Mouse (Mus musculus): ENCODE results near the gene Hsd17b12. TPM values are rescaled to one million over a fixed set of nuclear protein-coding genes. Genes with fewer than 3 reads are reported as not detected.
A peak's percentile ranks its signal among the peaks of the same experiment; 100 is the strongest.

Gene Hsd17b12
- polyA plus RNA-seq (2015; fragmentation: Nextera tagmentation; extraction: Ambion mirVana) = 102 and 107 TPM in 2 replicates

DNA sequence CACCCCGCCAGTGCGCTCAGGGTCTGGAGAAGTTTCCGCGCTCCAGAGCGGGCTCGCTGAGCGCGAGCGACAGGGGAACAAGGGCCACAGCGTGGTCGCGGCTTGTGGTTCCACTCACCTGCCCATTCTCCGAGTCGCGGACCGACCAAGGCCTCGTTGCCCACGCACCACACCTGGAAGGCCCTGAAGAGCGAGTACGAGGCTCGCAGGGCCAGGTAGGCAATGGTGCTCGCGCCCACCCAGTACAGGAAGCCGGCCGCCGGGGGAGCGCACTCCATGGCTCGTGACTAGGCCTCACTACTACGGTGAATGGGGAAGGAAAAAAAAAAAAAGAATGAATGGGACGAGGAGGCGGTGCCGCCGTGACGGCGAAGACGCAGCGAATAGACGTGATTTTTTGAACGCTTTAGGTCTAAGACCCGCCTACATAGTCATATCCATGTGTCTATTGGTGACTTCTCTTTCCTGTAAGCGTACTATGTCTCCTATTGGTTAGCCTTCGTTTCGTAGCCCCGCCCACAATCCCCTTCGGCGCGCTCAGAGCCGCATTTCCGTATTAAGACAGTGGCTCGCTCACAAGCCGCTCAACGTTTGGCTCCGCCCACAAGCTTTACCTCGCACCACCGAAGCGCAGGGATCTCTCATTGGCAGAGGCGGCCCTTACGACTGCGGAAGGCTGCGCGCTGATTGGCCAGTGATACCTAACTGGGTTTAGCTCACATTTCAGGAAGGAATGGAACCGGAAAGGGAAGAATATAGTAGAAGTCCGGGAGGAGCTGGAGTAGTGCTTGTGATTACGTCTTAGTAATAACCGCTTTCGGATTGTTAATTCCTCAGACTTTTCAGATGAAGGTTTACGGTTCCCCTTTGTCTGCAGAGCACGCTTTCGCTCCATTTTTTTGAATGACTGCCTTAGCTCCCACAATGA, at the start of gene Hsd17b12:
Gene Hsd17b12 (minus strand): TSS at position 373 of the 928 bp plus-strand sequence.
- H3K36me3 ChIP-seq (ENCODE audit: insufficient read depth, low read length) = no peaks in the 10 kb centered on the region
- under 1% methylated on average over 69 of the region's 69 CpGs for WGBS
- ATAC-seq (replicated peaks; ENCODE audit: low FRiP score, low read depth) (peak; percentile 100), DNase-seq (ENCODE audit: low spot score) (peak; percentile 100)
- peak within 1 kb of the TSS; percentile 85 for H3K9ac ChIP-seq (ENCODE audit: low read depth, low read length)
- peak within 1 kb of the TSS; percentile 83 for H3K4me2 ChIP-seq (ENCODE audit: low read length)
- TF ChIP-seq CTCF (IDR thresholded peaks at IDR 0.05; ENCODE audit: low read depth) = no peak
- H3K9me3 ChIP-seq (replicated peaks; ENCODE audit: low read length) = no peaks in the 10 kb centered on the region
- H3K4me3 ChIP-seq (replicated peaks; ENCODE audit: low read depth, low read length) = peak within 1 kb of the TSS; percentile 75
- peak within 1 kb of the TSS; percentile 89 for H3K27ac ChIP-seq
- H3K27me3 ChIP-seq (ENCODE audit: insufficient read depth, low read length) = no peaks in the 10 kb centered on the region
- H3K4me1 ChIP-seq (replicated peaks; ENCODE audit: insufficient read depth, low read length) = no peaks in the 10 kb centered on the region; the same call in 1 of the 2 replicates

DNA sequence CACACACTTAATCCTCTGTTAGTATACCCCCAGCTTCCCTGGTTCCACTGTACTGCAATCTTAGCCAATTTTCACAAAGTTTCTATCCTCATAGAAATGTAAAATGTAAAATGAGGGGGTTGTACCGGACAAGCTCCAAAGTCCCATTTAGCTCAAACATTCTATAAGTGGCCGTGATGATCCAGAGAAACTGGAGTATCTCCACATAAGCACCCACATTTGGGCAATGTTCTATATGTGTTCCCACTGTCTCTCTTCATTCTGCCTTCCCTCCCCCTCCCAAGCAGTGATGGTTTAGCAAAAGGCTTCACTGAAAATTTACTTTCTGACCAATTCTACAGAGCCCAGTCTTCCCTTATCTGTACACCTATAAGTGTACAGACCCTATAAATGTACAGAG, 27.1 kb upstream of the Hsd17b12 start:
- H3K4me3 ChIP-seq (replicated peaks; ENCODE audit: low read depth, low read length) = no peak overlapping the region
- no peak for TF ChIP-seq CTCF (IDR thresholded peaks at IDR 0.05; ENCODE audit: low read depth)
- no peaks in the 10 kb centered on the region for H3K4me1 ChIP-seq (replicated peaks; ENCODE audit: insufficient read depth, low read length)
- ATAC-seq (replicated peaks; ENCODE audit: low FRiP score, low read depth) (no peak), DNase-seq (ENCODE audit: low spot score) (no peak)
- H3K9me3 ChIP-seq (replicated peaks; ENCODE audit: low read length) = no peaks in the 10 kb centered on the region
- no peak overlapping the region for H3K27ac ChIP-seq
- H3K9ac ChIP-seq (ENCODE audit: low read depth, low read length) = no peak overlapping the region
- WGBS = 89% methylated on average over 2 of the region's 2 CpGs
- H3K27me3 ChIP-seq (ENCODE audit: insufficient read depth, low read length) = peaks cover 16% of the 10 kb centered on the region
- H3K36me3 ChIP-seq (ENCODE audit: insufficient read depth, low read length) = no peaks in the 10 kb centered on the region
- H3K4me2 ChIP-seq (ENCODE audit: low read length) = no peak overlapping the region

DNA sequence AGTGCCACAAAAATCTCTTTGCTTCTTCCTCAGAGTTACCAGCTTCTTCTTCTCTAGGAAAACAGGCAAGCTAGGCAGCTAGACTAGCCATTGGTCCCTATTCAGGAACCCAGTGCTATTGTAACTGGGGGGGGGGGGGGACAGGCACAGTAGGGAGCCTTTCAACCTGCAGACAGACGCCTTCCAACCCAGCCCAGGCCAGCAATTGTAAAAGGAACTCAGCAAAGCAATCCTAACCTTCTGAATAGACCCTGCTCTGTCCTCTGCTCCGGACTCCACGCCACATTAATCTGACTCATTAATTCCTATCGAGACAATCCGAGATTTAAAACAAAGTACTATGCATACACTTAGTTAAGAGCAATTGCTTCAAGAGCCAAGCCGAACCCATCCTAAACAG, 26.4 kb upstream of the Hsd17b12 start:
- 16% methylated on average over 6 of the region's 6 CpGs for WGBS
- Histone ChIP-seq H3K4me1 (replicated peaks; ENCODE audit: insufficient read depth, low read length) (no peaks in the 10 kb centered on the region), H3K9ac (ENCODE audit: low read depth, low read length) (no peak overlapping the region), H3K4me2 (ENCODE audit: low read length) (no peak overlapping the region), H3K4me3 (replicated peaks; ENCODE audit: low read depth, low read length) (no peak overlapping the region), H3K27ac (no peak overlapping the region), H3K36me3 (ENCODE audit: insufficient read depth, low read length) (no peaks in the 10 kb centered on the region), H3K9me3 (replicated peaks; ENCODE audit: low read length) (no peaks in the 10 kb centered on the region), H3K27me3 (ENCODE audit: insufficient read depth, low read length) (peaks cover 16% of the 10 kb centered on the region)
- DNase-seq (ENCODE audit: low spot score) = no peak
- no peak for ATAC-seq (replicated peaks; ENCODE audit: low FRiP score, low read depth)
- TF ChIP-seq CTCF (IDR thresholded peaks at IDR 0.05; ENCODE audit: low read depth) = no peak

DNA sequence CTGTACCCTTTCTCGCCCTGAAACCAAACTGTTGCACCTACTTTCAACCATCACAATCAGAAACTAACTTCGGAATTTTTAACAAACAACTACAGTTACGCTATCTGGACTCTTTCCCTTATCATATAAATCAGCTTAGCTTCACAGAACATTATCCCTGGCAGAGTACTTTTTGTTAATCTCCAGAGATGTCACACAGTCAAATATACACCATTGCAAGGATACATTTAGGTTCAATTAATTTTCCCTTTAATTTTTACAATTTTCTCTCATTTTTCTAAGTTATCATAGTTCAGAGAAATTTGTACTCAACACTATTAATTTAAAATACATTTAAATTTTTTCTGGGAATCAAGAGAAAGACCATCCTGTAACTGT, 21.3 kb upstream of the Hsd17b12 start:
- Histone ChIP-seq H3K27me3 (ENCODE audit: insufficient read depth, low read length) (peaks cover 15% of the 10 kb centered on the region), H3K4me3 (replicated peaks; ENCODE audit: low read depth, low read length) (peak overlapping the region; percentile 97), H3K4me2 (ENCODE audit: low read length) (no peak overlapping the region), H3K9me3 (replicated peaks; ENCODE audit: low read length) (no peaks in the 10 kb centered on the region), H3K27ac (no peak overlapping the region), H3K4me1 (replicated peaks; ENCODE audit: insufficient read depth, low read length) (no peaks in the 10 kb centered on the region; the same call in 1 of the 2 replicates), H3K9ac (ENCODE audit: low read depth, low read length) (no peak overlapping the region), H3K36me3 (ENCODE audit: insufficient read depth, low read length) (no peaks in the 10 kb centered on the region)
- TF ChIP-seq CTCF (IDR thresholded peaks at IDR 0.05; ENCODE audit: low read depth) = no peak
- WGBS = under 1% methylated on average over 3 of the region's 3 CpGs
- peak; percentile 49 for ATAC-seq (replicated peaks; ENCODE audit: low FRiP score, low read depth)
- no peak for DNase-seq (ENCODE audit: low spot score)

DNA sequence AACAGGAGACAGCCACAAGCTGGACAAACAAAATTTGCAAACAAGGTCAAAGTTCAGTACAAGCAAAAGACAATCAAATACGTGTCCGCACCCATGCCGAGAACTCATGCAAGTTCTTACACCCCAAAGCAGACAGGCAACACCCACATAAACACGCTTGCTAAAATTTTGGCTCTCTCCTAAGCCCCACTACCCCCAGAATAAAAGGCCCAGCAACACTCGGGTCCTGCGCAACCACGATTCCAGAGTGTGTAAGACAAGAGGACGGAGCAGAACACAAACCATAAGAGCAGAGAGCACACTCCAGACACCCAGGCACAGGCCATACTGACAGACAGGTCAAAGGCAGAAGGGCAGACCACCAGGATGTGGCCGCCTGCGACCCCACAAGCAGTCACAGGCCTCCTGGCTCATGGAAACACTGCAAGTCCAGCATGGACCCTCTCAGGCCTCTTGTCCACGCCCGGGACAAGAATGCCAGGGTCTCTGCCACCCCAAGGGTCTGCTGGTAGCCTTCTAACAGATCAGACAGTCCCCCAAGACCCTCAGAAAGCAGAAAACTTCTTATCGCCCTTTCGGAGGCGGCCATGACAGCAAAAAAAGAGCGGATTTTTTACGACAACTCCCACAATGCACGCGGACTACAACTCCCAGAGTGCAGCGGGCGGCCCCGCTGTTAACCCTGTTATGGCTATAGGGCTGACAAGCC, 20.7 kb upstream of the Hsd17b12 start:
- DNase-seq (ENCODE audit: low spot score) = peak; percentile 92
- under 1% methylated on average over 22 of the region's 22 CpGs for WGBS
- TF ChIP-seq CTCF (IDR thresholded peaks at IDR 0.05; ENCODE audit: low read depth) = no peak

DNA sequence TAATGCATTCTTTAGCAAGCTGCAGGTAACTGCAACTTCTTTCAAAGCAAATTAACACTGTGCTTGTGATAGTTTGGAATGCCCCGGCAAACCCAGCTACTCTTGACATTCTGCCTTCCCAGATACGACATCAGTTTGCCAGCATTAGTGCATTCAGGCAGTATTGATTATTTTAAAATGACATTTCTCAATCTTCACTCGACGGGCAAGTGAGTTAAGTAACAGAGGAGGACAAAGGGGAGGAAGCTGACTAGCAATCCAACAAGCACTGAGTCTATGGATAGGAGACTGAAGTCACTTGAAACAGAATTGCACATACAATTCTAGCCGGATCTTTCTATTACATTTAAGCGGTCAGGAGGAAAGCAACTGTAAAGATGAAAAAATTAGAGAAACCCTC, 19.5 kb upstream of the Hsd17b12 start:
- no peaks in the 10 kb centered on the region for H3K36me3 ChIP-seq (ENCODE audit: insufficient read depth, low read length)
- TF ChIP-seq CTCF (IDR thresholded peaks at IDR 0.05; ENCODE audit: low read depth) = no peak
- H3K9ac ChIP-seq (ENCODE audit: low read depth, low read length) = no peak overlapping the region
- 81% methylated on average over 6 of the region's 6 CpGs for WGBS
- H3K27ac ChIP-seq = no peak overlapping the region
- H3K9me3 ChIP-seq (replicated peaks; ENCODE audit: low read length) = no peaks in the 10 kb centered on the region
- ATAC-seq (replicated peaks; ENCODE audit: low FRiP score, low read depth) (no peak), DNase-seq (ENCODE audit: low spot score) (no peak)
- H3K4me2 ChIP-seq (ENCODE audit: low read length) = no peak overlapping the region
- no peaks in the 10 kb centered on the region; the same call in 1 of the 2 replicates for H3K4me1 ChIP-seq (replicated peaks; ENCODE audit: insufficient read depth, low read length)
- no peaks in the 10 kb centered on the region for H3K27me3 ChIP-seq (ENCODE audit: insufficient read depth, low read length)
- no peak overlapping the region for H3K4me3 ChIP-seq (replicated peaks; ENCODE audit: low read depth, low read length)

More for the DNA sequence above, 20.7 kb upstream of the Hsd17b12 start:
- H3K9me3 ChIP-seq (replicated peaks; ENCODE audit: low read length) = no peaks in the 10 kb centered on the region
- H3K36me3 ChIP-seq (ENCODE audit: insufficient read depth, low read length) = no peaks in the 10 kb centered on the region
- H3K9ac ChIP-seq (ENCODE audit: low read depth, low read length) = peak overlapping the region; percentile 88
- peaks cover 9% of the 10 kb centered on the region for H3K27me3 ChIP-seq (ENCODE audit: insufficient read depth, low read length)
- no peak overlapping the region for H3K27ac ChIP-seq
- H3K4me1 ChIP-seq (replicated peaks; ENCODE audit: insufficient read depth, low read length) = no peaks in the 10 kb centered on the region; the same call in 1 of the 2 replicates
- ATAC-seq (replicated peaks; ENCODE audit: low FRiP score, low read depth) = peak; percentile 97
- H3K4me3 ChIP-seq (replicated peaks; ENCODE audit: low read depth, low read length) = peak overlapping the region; percentile 97
- peak overlapping the region; percentile 81 for H3K4me2 ChIP-seq (ENCODE audit: low read length)

Measured in kidney, postnatal 0 days (tissue).